Mouse (Mus musculus) cerebellum, postnatal 4 days (tissue): ENCODE measurements at regions not wholly inside any gene's neighbourhood (a gene's known extent, or its start where the extent isn't known, plus 50 kb on each side); places are given as distances from the start of the nearest gene placed in this dataset.
"Not testable (repeated sequence)": the region's sequence is repeated elsewhere in the genome, so short reads cannot be mapped to it uniquely, and the experiment has no call there.

Experiments
- DNase-seq, 2 experiments: peaks; one replicate each; pipeline ENCODE4 v3.0.0; 2022; ENCODE audit warnings: low spot score in 2 of 2, mixed read lengths in 1 of 2

- DNase-seq = no peak
These were observed 816.1 kb downstream of the Car8 start for GRCm38 (mm10) chr4:7422787-7423186.

- DNase-seq = no peak
These were observed 824.5 kb downstream of the Car8 start for GRCm38 (mm10) chr4:7414301-7414700.

- DNase-seq = no peak
These were observed 846.1 kb downstream of the Car8 start for GRCm38 (mm10) chr4:7392696-7393095.

GRCm38 (mm10) chr4:7391596-7391995, 847.2 kb downstream of the Car8 start:
- peak in 1 of 2 experiments; percentile 19 for DNase-seq

GRCm38 (mm10) chr4:7385069-7385468, 853.8 kb downstream of the Car8 start:
- no peak for DNase-seq

GRCm38 (mm10) chr4:7379996-7380395, 858.8 kb downstream of the Car8 start:
- no peak for DNase-seq

GRCm38 (mm10) chr4:7364238-7365040, 874.4 kb downstream of the Car8 start:
- DNase-seq = no peak

GRCm38 (mm10) chr4:7363508-7363907, 875.3 kb downstream of the Car8 start:
- DNase-seq = no peak

GRCm38 (mm10) chr4:7356202-7356601, 882.6 kb downstream of the Car8 start:
- no peak for DNase-seq

- DNase-seq = no peak
These were observed 891.5 kb downstream of the Car8 start for GRCm38 (mm10) chr4:7347317-7347716.

- DNase-seq = no peak
These were observed 897.7 kb downstream of the Car8 start for GRCm38 (mm10) chr4:7341159-7341558.

GRCm38 (mm10) chr4:7314261-7314660, 924.6 kb downstream of the Car8 start:
- DNase-seq = no peak

- DNase-seq = no peak
These were observed 925.6 kb downstream of the Car8 start for GRCm38 (mm10) chr4:7313219-7313618.

- no peak for DNase-seq
These were observed 926.7 kb downstream of the Car8 start for GRCm38 (mm10) chr4:7312160-7312559.

GRCm38 (mm10) chr4:7269047-7269446, 969.8 kb downstream of the Car8 start:
- no peak for DNase-seq

GRCm38 (mm10) chr4:7256486-7256885, 982.4 kb downstream of the Car8 start:
- DNase-seq = no peak

- DNase-seq = no peak
These were observed 985.2 kb downstream of the Car8 start for GRCm38 (mm10) chr4:7253616-7254015.

GRCm38 (mm10) chr4:7251641-7252040, 987.2 kb downstream of the Car8 start:
- DNase-seq = no peak

GRCm38 (mm10) chr4:7247816-7248215, 991.0 kb downstream of the Car8 start:
- no peak for DNase-seq

- DNase-seq = no peak
These were observed 991.6 kb downstream of the Car8 start for GRCm38 (mm10) chr4:7247244-7247643.

- DNase-seq = no peak
These were observed 992.0 kb downstream of the Car8 start for GRCm38 (mm10) chr4:7246828-7247227.

- DNase-seq = no peak
These were observed 993.2 kb downstream of the Car8 start for GRCm38 (mm10) chr4:7245653-7246052.

GRCm38 (mm10) chr4:7237848-7238247, 1001.0 kb downstream of the Car8 start:
- no peak for DNase-seq

GRCm38 (mm10) chr4:7234537-7234936, 1004.3 kb downstream of the Car8 start:
- DNase-seq = not testable (repeated sequence)
